Mouse (Mus musculus): ENCODE data around the gene Mcm10. TPM values are rescaled to one million over a fixed set of nuclear protein-coding genes. Genes with fewer than 3 reads are reported as not detected.
"Not testable (repeated sequence)": the region's sequence is repeated elsewhere in the genome, so short reads cannot be mapped to it uniquely, and the experiment has no call there.

Mcm10 gene
- polyA plus RNA-seq, 1 experiment from 2014 or later = 52.3 TPM

- Histone ChIP-seq H3K9me3 (ENCODE audit: low read depth, low read length) (no peaks in the 10 kb centered on the region), H3K4me2 (no peak overlapping the region), H3K36me3 (ENCODE audit: insufficient read depth) (no peaks in the 10 kb centered on the region), H3K4me3 (ENCODE audit: low read depth, low read length) (no peak overlapping the region), H3K27ac (ENCODE audit: low read depth) (no peak overlapping the region), H3K9ac (no peak overlapping the region), H3K27me3 (ENCODE audit: insufficient read depth, low read length) (no peaks in the 10 kb centered on the region), H3K4me1 (ENCODE audit: insufficient read depth) (no peaks in the 10 kb centered on the region)
- 80% methylated on average over 6 of the region's 6 CpGs for WGBS
- TF ChIP-seq CTCF (IDR thresholded peaks at IDR 0.05; ENCODE audit: low read depth) = no peak
- no peak for DNase-seq
- no peak for ATAC-seq (ENCODE audit: insufficient read depth)
Measured at GRCm38 (mm10) chr2:4954216-4954760, 58.3 kb downstream of the Mcm10 start.

GRCm38 (mm10) chr2:4950986-4951385 lies 61.6 kb downstream of the Mcm10 start:
- Histone ChIP-seq H3K36me3 (ENCODE audit: insufficient read depth) (no peaks in the 10 kb centered on the region), H3K9me3 (ENCODE audit: low read depth, low read length) (no peaks in the 10 kb centered on the region), H3K27me3 (ENCODE audit: insufficient read depth, low read length) (no peaks in the 10 kb centered on the region), H3K4me3 (ENCODE audit: low read depth, low read length) (no peak overlapping the region), H3K9ac (no peak overlapping the region), H3K4me2 (no peak overlapping the region), H3K27ac (ENCODE audit: low read depth) (no peak overlapping the region), H3K4me1 (ENCODE audit: insufficient read depth) (no peaks in the 10 kb centered on the region)
- no peak for TF ChIP-seq CTCF (IDR thresholded peaks at IDR 0.05; ENCODE audit: low read depth)
- ATAC-seq (ENCODE audit: insufficient read depth) (no peak), DNase-seq (no peak)
- 85% methylated on average over 2 of the region's 2 CpGs for WGBS

- H3K27ac ChIP-seq (ENCODE audit: low read depth); H3K4me1 ChIP-seq (ENCODE audit: insufficient read depth); H3K4me3 ChIP-seq (ENCODE audit: low read depth, low read length); H3K9me3 ChIP-seq (ENCODE audit: low read depth, low read length); DNase-seq; H3K27me3 ChIP-seq (ENCODE audit: insufficient read depth, low read length); ATAC-seq (ENCODE audit: insufficient read depth); H3K36me3 ChIP-seq (ENCODE audit: insufficient read depth); H3K9ac ChIP-seq; H3K4me2 ChIP-seq: not testable (repeated sequence)
- 77% methylated on average over 8 of the region's 8 CpGs for WGBS
Measured at GRCm38 (mm10) chr2:4949691-4950090, 62.9 kb downstream of the Mcm10 start.

- TF ChIP-seq CTCF (IDR thresholded peaks at IDR 0.05; ENCODE audit: low read depth) = no peak
- WGBS = 83% methylated on average over 11 of the region's 11 CpGs
Measured at GRCm38 (mm10) chr2:4940861-4941260, 71.7 kb downstream of the Mcm10 start.

More at GRCm38 (mm10) chr2:4940861-4941260, 71.7 kb downstream of the Mcm10 start:
- no peaks in the 10 kb centered on the region for H3K4me1 ChIP-seq (ENCODE audit: insufficient read depth)
- no peaks in the 10 kb centered on the region; the same call in 1 of the 2 replicates for H3K9me3 ChIP-seq (ENCODE audit: low read depth, low read length)
- H3K4me2 ChIP-seq = no peak overlapping the region
- no peak for ATAC-seq (ENCODE audit: insufficient read depth)
- H3K27ac ChIP-seq (ENCODE audit: low read depth) = no peak overlapping the region
- no peaks in the 10 kb centered on the region for H3K36me3 ChIP-seq (ENCODE audit: insufficient read depth)
- H3K27me3 ChIP-seq (ENCODE audit: insufficient read depth, low read length) = no peaks in the 10 kb centered on the region
- H3K4me3 ChIP-seq (ENCODE audit: low read depth, low read length) = no peak overlapping the region
- DNase-seq = no peak
- no peak overlapping the region for H3K9ac ChIP-seq

Other genes starting within 250 kb of the Mcm10 start
- gene Sephs1, start 131.2 kb downstream of the Mcm10 start, polyA plus RNA-seq (2014; fragmentation: Nextera tagmentation; extraction: Ambion mirVana) = 128 and 130 TPM in 2 replicates
- gene Phyh, start 93.8 kb downstream of the Mcm10 start, polyA plus RNA-seq (2014; fragmentation: Nextera tagmentation; extraction: Ambion mirVana) = 46.4 and 52.6 TPM in 2 replicates
- gene Ucma, start 36.7 kb downstream of the Mcm10 start, polyA plus RNA-seq (2014; fragmentation: Nextera tagmentation; extraction: Ambion mirVana) = not detected in 2 replicates
- gene Optn, start 51.3 kb upstream of the Mcm10 start, polyA plus RNA-seq (2014; fragmentation: Nextera tagmentation; extraction: Ambion mirVana) = 5.8 and 6.5 TPM in 2 replicates
- gene Ccdc3, start 125.0 kb upstream of the Mcm10 start, polyA plus RNA-seq (2014; fragmentation: Nextera tagmentation; extraction: Ambion mirVana) = 0.78 and 1.4 TPM in 2 replicates

All from lung, embryonic 14.5 days (tissue).